Mouse (Mus musculus): ENCODE data around the gene B3gnt3.

B3gnt3 gene

GRCm38 (mm10) chr8:71676803-71677202 lies 24.8 kb downstream of the B3gnt3 start:
- DNase-seq = no peak

GRCm38 (mm10) chr8:71676020-71676741 lies 25.4 kb downstream of the B3gnt3 start, which contains the start of gene Jak3:
Gene Jak3, plus strand, starts transcription at chr8:71676296.
- DNase-seq = peak; percentile 54

GRCm38 (mm10) chr8:71675456-71676019 lies 26.1 kb downstream of the B3gnt3 start:
- DNase-seq = no peak

- DNase-seq = no peak
Observed at GRCm38 (mm10) chr8:71674071-71674470, 27.5 kb downstream of the B3gnt3 start.

- DNase-seq = no peak
Observed at GRCm38 (mm10) chr8:71672168-71672735, 29.3 kb downstream of the B3gnt3 start.

- DNase-seq = peak; percentile 90
Observed at GRCm38 (mm10) chr8:71671549-71671965, 30.0 kb downstream of the B3gnt3 start, which contains the start of gene Unc13a. Gene Unc13a, minus strand, starts transcription at chr8:71671757.

- no peak for DNase-seq
Observed at GRCm38 (mm10) chr8:71670621-71671548, 30.7 kb downstream of the B3gnt3 start.

GRCm38 (mm10) chr8:71670198-71670597 lies 31.4 kb downstream of the B3gnt3 start:
- no peak for DNase-seq

- DNase-seq = no peak
Observed at GRCm38 (mm10) chr8:71668220-71668975, 33.2 kb downstream of the B3gnt3 start.

- no peak for DNase-seq
Observed at GRCm38 (mm10) chr8:71667256-71667655, 34.3 kb downstream of the B3gnt3 start.

GRCm38 (mm10) chr8:71666855-71667254 lies 34.7 kb downstream of the B3gnt3 start:
- DNase-seq = no peak

GRCm38 (mm10) chr8:71665331-71666130 lies 36.1 kb downstream of the B3gnt3 start:
- DNase-seq = peak; percentile 70

GRCm38 (mm10) chr8:71660325-71661120 lies 41.1 kb downstream of the B3gnt3 start:
- DNase-seq = peak; percentile 91

- DNase-seq = no peak
Observed at GRCm38 (mm10) chr8:71659751-71660150, 41.8 kb downstream of the B3gnt3 start.

- no peak for DNase-seq
Observed at GRCm38 (mm10) chr8:71658515-71659049, 43.0 kb downstream of the B3gnt3 start.

- DNase-seq = no peak
Observed at GRCm38 (mm10) chr8:71657816-71658215, 43.8 kb downstream of the B3gnt3 start.

- DNase-seq = peak; percentile 46
Observed at GRCm38 (mm10) chr8:71654600-71654999, 47.0 kb downstream of the B3gnt3 start.

- DNase-seq = no peak
Observed at GRCm38 (mm10) chr8:71645510-71645909, 56.1 kb downstream of the B3gnt3 start.
